Mouse (Mus musculus) bone marrow, adult 2 months (tissue): ENCODE results near the gene Fam47c.

ENCODE experiments used
- CTCF ChIP-seq: fragments of 200-500 bp; IDR thresholded peaks from 2 replicates; pipeline ENCODE4 v1.5.1; 2011; ENCODE audit warnings: low read length, control low read depth; ENCODE audit not compliant: control insufficient read depth, insufficient read depth
- POLR2A ChIP-seq: fragments of 200-500 bp; IDR thresholded peaks from 2 replicates; pipeline ENCODE4 v1.6.1; 2011; ENCODE audit warnings: low read depth, mild to moderate bottlenecking, control low read depth, low read length, borderline replicate concordance; ENCODE audit not compliant: control insufficient read depth

- TF ChIP-seq CTCF (no peak), POLR2A (no peak)
These were observed 31.8 kb downstream of the Fam47c start for GRCm38 (mm10) chrX:78769408-78769807.
